Mouse (Mus musculus) spleen, postnatal 36 days (tissue): ENCODE measurements around the gene Rev1.
A peak's percentile ranks its signal among the peaks of the same experiment; 100 is the strongest.
"Not testable (repeated sequence)": the region's sequence is repeated elsewhere in the genome, so short reads cannot be mapped to it uniquely, and the experiment has no call there.

Experiments
- DNase-seq, 2 experiments: peaks; one replicate each; pipeline ENCODE4 v3.0.0; 2022; ENCODE audit warnings: low spot score in 2 of 2, mixed read lengths in 1 of 2

Rev1 gene

GRCm38 (mm10) chr1:38067276-38067675 lies 62.3 kb downstream of the Rev1 start:
- no peak for DNase-seq

GRCm38 (mm10) chr1:38062156-38062555 lies 67.4 kb downstream of the Rev1 start:
- not testable (repeated sequence) for DNase-seq

GRCm38 (mm10) chr1:38058417-38058816 lies 71.2 kb downstream of the Rev1 start:
- DNase-seq = no peak

- DNase-seq = no peak
Measured at GRCm38 (mm10) chr1:38055176-38055575, 74.4 kb downstream of the Rev1 start.

DNA sequence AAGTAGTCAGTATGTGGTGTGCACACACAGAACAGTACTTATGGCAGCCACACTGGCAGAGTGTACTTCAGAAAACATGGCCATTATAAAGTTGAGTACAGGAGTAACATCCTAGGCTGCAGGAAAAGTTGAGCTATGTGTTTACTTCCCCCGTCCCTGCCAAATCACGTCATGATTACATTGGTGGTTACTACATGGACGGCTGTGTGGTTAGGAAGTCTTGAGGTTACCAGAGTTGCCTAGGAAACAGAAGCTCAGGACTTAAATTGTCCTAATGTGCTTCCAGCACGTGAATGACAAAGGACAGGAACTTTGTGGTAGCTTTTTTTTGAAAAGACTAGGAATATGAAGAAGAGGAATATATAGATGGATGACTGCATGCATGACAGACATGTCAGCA lies 80.0 kb downstream of the Rev1 start:
- no peak for DNase-seq

DNA sequence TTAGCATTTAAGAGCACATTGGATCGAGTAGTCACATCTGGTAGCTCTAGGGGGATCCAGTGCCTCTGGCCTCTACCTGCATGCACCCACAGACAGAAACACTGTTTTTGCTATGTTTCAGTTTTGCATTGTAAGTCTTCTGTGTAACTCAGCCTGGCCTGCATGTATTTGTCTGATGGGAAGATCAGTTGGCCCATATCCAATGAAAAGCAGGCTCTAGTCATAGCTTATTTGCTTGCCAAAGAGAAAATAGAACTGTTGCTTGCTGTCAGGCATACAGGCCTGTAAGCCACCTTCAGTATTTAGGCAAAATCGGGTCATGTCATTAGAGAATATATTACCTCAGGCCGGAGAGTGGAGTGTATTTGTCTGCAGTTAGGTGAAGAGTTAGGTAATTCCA lies 81.5 kb downstream of the Rev1 start:
- DNase-seq = no peak

DNA sequence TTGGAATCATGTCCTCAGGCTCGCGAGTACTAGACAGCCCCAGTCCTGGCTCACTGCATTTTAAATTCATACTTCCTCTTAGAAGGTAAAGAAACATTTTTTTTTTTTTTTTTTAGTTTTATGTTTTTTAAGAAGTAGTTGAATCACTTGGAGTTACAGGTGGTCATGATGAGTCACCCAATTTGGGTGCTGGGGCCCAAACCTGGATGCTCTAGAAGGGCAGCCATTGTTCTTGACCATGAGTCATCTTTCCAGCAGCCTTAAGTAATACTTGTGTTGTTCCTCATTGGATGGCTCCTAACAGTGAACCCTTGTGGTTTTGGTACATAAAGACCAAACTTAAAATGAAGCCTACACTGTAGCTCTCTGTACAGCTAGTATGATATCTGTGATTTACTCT lies 90.7 kb downstream of the Rev1 start:
- no peak for DNase-seq

DNA sequence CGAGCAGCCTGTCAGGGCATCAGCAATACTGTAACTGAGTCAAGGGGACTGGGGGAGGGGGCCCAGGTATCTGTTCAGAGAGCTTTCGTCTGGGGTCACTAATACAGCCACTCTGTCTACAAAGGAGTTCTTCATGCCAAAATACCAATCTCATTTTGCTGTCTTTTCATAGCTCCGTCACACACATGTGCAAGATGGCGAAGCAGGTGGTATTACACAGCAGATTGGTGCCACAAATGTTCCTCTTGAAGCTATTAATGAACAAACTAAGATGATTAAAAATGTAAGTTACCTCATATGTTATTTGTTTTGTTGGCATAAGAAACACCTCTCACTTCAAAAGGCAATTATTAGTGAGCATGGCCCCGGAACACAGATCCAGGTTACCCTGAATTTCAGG lies 92.2 kb downstream of the Rev1 start:
- no peak for DNase-seq

- no peak for DNase-seq
Measured at GRCm38 (mm10) chr1:38035521-38035920, 94.1 kb downstream of the Rev1 start.

DNA sequence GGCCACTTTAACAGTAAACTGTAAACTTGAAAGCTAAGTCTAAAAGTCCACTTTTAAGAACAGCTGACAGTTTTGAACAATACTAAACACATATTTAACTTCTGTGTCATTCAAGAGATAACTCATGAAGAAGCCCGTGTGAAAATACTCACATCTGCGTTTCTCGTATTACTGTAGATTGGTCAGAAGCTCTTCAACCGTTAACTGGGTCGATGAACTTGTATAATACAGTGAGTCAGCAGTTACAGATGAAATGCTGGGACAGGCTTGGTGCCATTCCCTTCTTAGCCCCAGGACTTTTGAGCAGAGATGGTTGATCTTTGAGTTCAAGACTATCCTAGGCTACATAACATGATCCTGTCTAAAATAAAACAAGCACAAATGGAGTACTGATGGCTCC lies 98.2 kb downstream of the Rev1 start:
- no peak for DNase-seq

DNA sequence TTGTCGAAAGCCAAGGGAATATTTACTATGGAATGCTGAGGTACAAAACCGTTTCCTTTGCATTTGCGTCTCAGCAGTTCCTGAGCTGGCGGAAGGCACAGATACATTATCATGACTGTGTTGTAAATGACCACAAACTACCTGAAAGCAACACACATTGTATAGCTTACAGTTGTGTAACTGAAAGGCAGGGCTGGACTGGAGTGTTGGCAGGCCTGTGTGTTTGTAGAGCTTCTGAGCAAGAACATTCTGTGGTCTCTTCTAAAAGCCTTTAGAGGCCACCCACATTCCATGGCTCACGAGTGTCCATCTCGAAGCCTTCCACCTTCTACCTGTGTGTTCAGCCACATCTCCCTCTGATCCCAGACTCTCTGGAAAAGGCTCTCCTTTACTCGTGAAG lies 102.3 kb downstream of the Rev1 start:
- DNase-seq = no peak

DNA sequence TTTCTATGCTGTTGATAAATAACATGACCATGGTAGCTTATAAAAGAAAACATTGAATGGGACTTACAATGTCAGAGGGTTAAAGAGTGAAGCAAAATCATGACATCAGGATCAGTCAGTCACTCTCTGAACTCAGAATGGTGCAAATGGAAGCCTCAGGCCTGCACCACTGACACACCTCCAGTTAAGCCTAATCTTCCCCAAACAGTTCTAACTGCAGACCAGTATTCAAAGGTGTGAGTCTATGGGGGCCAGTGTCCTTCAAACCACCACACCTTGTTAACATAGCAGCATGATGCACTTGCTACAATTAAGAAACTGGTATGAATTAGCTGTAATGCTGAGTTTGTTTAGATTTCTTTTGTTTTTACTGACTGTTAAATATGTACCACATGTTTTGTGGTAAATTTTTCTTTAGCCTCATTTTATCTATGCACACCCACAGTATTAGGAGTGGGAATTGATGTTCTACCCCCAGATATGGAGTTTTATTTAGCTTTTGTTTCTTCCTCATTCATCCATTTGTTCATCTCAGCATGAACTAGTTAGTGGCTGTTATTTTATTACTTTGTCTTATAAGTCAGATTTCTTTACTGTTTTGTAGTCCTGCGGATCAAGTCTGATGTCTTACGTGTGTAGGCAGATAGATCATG lies 114.9 kb downstream of the Rev1 start:
- DNase-seq = no peak

GRCm38 (mm10) chr1:38012509-38012908 lies 117.1 kb downstream of the Rev1 start:
- DNase-seq = no peak

- peak; percentile 66 to 70 for DNase-seq
Measured at GRCm38 (mm10) chr1:38012104-38012503, 117.5 kb downstream of the Rev1 start.

DNA sequence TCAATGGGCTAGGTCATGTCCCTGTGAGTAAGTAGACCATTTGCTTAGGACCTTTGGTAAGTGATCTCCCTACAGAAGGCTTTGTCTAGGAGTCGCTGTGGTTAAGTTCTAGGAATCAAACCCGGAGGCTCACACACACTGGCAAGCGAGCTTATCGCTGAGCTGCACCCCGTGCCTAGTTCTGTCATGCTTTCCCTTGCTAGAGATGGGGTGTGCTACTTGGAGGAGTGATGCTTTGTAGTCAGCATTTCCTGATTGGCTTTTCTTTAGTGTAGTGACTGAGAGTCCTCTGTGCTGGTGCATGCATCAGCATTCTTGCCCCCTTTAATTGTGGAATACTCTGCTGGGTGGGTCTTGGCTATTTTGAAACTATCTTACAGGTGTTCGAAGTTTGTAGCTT lies 118.0 kb downstream of the Rev1 start:
- peak; percentile 32 to 47 for DNase-seq

DNA sequence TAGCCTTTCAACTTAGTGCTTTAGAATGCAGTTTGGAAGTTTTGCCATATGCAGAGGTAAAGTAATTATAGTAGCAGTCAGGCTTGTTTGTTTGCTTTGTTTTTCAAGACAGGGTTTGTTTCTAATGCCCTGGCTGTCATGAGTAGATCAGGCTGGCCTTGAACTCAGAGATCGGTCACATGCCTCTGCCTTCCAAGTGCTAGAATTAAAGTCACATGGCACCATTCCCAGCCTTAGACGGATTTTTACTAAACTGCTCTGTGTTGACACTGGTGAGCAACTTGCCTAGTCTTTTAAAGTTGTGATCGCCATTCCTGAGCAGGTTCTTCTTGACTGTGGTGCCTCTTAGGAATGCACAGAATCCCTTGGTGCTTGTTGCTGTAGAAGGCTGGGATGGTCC lies 122.9 kb downstream of the Rev1 start:
- no peak for DNase-seq

- no peak for DNase-seq
Measured at GRCm38 (mm10) chr1:38003046-38003445, 126.6 kb downstream of the Rev1 start.
